Mouse (Mus musculus): ENCODE results near the gene Fzd2.

DNA sequence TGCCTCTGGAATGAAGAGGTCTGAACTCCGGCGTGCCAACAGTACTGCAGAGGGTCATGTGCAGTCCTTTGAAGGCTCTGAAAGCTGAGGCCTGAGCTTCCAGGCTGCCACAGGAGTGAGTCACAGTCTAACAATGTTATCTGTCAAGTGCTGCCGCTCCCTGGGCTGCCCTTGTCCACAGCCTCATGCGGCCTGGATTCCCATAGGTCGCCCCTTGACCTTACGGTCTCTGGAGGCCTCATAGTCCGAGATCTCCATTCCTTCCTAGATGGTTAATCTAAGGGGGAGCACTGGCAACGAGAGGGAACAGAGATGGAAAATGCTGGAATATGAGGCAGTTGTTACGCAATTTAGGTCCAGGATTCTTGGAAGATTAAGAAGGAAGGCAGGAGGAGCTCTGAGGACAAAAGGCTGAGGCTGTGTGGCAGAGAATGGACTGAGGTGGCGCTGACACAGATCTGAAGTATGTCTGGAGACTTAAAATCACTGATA, 39.7 kb downstream of the Fzd2 start:
- TF ChIP-seq POLR2A (IDR thresholded peaks at IDR 0.05; ENCODE audit: low read depth, low read length) (no peak), CTCF (IDR thresholded peaks at IDR 0.05; ENCODE audit: borderline replicate concordance, insufficient read depth, low read length) (no peak)
